Mouse (Mus musculus): Measurements from ENCODE around the gene Rps19bp1. TPM values are rescaled to one million over a fixed set of nuclear protein-coding genes. Genes with fewer than 3 reads are reported as not detected.

Gene Rps19bp1
- 14.4 and 15.6 TPM in 2 replicates for polyA plus RNA-seq (2012; rRNA removed)

DNA sequence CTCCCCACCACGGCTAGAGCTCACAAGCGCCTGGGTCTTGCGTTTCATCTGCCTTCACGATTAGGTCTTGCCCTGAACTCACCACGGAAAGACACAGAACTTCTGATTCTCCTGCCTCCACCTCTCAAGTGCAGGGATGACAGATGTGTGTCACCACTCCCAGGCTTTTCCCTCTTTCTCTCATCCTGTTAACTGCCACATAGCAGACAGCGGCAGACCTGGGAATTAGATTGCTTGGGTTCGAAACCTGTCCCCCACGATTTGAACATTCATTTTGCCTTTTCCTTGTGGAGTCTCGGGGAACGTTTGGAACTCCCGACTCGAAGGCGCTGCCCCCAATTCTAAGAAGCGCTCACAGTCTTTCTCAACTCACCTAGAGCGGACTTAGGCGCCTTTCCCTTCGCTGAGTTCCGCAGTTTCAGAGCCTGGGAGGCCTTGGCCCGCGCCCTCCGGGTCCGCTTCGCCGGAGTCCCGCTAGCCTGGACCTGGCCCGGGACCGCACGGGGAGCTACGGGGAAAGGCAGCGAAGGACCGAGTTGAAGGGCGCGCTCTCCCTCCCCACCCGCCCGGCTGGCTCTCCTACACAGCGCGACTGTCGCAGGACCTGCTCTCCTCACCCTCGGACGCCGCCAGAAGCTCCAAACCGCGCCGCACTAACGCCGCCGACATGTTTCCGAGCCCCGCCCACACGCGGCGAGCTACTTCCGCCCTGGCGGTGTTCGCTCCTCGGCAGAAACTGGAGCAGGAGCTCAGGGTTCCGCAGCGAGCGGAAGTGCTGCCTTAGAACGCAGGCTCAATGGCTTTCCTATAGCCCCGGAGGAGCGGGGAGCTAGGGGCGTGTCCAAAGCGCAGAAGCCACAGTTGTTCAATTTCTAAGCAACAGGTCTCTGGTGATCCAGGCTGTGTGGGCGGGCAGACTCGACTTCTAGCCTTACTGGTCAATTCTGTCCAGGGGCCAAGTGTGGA, at the start of gene Rps19bp1:
Rps19bp1 (minus strand) TSS at position 706 of the 966 bp plus-strand sequence.
- DNase-seq = peak; percentile 86
- Histone ChIP-seq H3K4me3 (replicated peaks; ENCODE audit: extremely low read depth, low read depth, low read length) (peak within 1 kb of the TSS; percentile 79), H3K4me1 (ENCODE audit: control insufficient read depth, insufficient read depth, low read length) (peaks cover 7% of the 10 kb centered on the region)
- WGBS = under 1% methylated on average over 63 of the region's 66 CpGs
- TF ChIP-seq POLR2A (IDR thresholded peaks at IDR 0.05; ENCODE audit: borderline replicate concordance, extremely low read depth, low read depth, low read length) (peak; percentile 60; the same call in 1 of the 2 replicates), CTCF (IDR thresholded peaks at IDR 0.05; ENCODE audit: insufficient read depth, low read length) (no peak)

DNA sequence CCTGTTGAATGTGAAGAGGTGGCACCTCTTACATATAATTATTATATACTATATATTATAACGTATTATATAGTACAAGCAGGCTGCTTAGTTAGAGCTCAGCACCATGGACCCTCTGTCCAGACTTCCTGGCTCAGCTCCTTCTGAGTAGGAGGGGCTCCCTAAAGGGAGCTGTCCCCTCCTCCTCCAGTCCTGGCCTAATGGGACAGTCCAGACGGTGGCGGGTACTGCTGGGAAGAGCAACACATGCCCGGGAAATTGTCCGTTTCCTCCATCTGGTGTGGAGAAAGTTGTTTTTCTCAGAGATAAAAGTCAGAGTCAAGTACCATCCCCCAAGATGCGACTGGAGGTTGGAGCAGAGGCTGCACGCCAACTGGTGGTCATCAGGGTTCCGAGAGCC, 42.0 kb upstream of the Rps19bp1 start:
- WGBS = 30% methylated on average over 8 of the region's 8 CpGs
- no peak for TF ChIP-seq CTCF (IDR thresholded peaks at IDR 0.05; ENCODE audit: insufficient read depth, low read length)
- TF ChIP-seq POLR2A (IDR thresholded peaks at IDR 0.05; ENCODE audit: borderline replicate concordance, extremely low read depth, low read depth, low read length) = no peak
- no peaks in the 10 kb centered on the region for H3K4me1 ChIP-seq (ENCODE audit: control insufficient read depth, insufficient read depth, low read length)
- DNase-seq = no peak
- no peak overlapping the region for H3K4me3 ChIP-seq (replicated peaks; ENCODE audit: extremely low read depth, low read depth, low read length)

DNA sequence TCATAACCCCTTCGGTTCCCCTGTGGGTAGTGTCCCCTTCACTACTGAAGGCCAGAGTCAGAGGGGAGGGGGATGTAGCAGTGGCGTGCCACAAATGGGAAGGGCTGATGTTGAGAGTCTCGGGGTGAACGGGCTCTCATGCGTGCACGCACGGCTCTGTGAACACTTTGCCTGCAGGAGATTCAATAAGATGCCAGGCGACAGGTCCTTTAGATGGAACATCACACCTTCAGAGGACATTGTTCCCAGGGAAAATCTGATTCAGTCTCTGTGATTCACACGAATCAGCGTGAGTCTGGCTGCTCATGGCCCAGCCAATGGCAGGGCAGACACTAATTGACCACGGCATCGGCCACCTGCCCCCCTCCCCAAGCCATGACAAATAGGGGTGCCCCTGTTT, 40.1 kb upstream of the Rps19bp1 start:
- DNase-seq = no peak
- no peaks in the 10 kb centered on the region for H3K4me1 ChIP-seq (ENCODE audit: control insufficient read depth, insufficient read depth, low read length)
- no peak for TF ChIP-seq POLR2A (IDR thresholded peaks at IDR 0.05; ENCODE audit: borderline replicate concordance, extremely low read depth, low read depth, low read length)
- TF ChIP-seq CTCF (IDR thresholded peaks at IDR 0.05; ENCODE audit: insufficient read depth, low read length) = no peak
- H3K4me3 ChIP-seq (replicated peaks; ENCODE audit: extremely low read depth, low read depth, low read length) = no peak overlapping the region
- WGBS = 84% methylated on average over 12 of the region's 12 CpGs

DNA sequence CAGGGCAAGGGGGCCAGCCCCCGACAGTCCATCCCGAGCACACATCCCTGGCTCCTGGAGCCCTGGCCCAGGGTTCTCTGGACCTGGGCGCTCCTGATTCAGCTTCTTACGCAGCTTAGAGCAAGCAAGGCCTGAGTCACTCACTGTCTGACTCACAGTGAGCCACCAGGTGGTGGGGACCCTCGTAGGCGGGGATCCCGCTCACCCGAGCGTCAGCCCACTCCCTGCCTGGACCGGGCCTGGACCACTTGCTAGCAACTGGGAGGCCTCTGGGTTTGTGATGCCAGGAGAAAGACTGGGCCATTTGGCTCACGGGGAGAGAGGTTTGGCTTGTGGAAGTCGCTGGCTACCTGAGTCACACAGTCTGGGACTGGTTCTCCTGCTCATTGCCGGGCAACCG, 39.7 kb upstream of the Rps19bp1 start:
- TF ChIP-seq POLR2A (IDR thresholded peaks at IDR 0.05; ENCODE audit: borderline replicate concordance, extremely low read depth, low read depth, low read length) = no peak
- no peak for TF ChIP-seq CTCF (IDR thresholded peaks at IDR 0.05; ENCODE audit: insufficient read depth, low read length)
- Histone ChIP-seq H3K4me3 (replicated peaks; ENCODE audit: extremely low read depth, low read depth, low read length) (no peak overlapping the region), H3K4me1 (ENCODE audit: control insufficient read depth, insufficient read depth, low read length) (no peaks in the 10 kb centered on the region)
- DNase-seq = no peak
- 69% methylated on average over 14 of the region's 14 CpGs for WGBS

DNA sequence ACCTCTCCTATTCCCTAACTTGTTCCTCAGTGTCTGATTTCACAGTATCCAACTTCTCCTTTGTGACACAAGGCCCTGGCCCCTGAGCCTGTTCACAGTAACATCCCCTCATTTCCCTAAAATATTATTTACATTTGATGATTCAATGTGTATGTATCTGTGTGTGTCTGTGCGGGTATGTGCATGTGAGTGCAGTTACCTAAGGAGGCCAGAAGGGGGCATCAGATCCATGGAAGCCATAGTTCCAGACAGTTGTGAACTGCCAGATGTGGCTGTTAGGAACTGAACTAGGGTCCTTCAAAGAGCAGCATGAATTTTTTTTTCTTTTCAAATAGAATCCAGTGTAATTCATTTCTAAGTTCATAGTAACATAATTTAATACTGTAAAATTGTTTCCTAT, 33.0 kb upstream of the Rps19bp1 start:
- no peak for TF ChIP-seq CTCF (IDR thresholded peaks at IDR 0.05; ENCODE audit: insufficient read depth, low read length)
- TF ChIP-seq POLR2A (IDR thresholded peaks at IDR 0.05; ENCODE audit: borderline replicate concordance, extremely low read depth, low read depth, low read length) = no peak
- no peak for DNase-seq
- 100% methylated on average over 1 of the region's 1 CpGs for WGBS
- Histone ChIP-seq H3K4me1 (ENCODE audit: control insufficient read depth, insufficient read depth, low read length) (no peaks in the 10 kb centered on the region), H3K4me3 (replicated peaks; ENCODE audit: extremely low read depth, low read depth, low read length) (no peak overlapping the region)

DNA sequence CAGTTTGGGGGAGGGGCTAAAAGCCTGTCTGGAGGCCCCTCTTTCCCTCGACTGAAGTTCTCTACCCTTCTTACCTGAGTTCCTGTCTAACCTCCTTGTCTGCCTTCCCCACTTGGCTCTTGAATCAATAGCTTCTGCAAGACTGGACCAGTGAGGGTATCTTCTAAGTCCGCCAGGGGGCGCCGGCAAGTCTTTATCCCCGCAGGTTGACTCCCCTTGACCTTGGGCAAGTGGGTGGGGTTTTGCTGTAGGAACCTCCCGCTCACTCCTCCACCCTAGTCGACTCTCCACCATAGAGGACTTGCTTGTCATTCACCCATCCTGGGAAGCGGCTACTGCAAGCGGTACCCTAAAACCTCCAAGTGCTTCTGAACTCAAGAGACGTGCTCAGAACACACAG, 25.3 kb upstream of the Rps19bp1 start:
- Histone ChIP-seq H3K4me3 (replicated peaks; ENCODE audit: extremely low read depth, low read depth, low read length) (no peak overlapping the region), H3K4me1 (ENCODE audit: control insufficient read depth, insufficient read depth, low read length) (no peaks in the 10 kb centered on the region)
- WGBS = 10% methylated on average over 10 of the region's 10 CpGs
- no peak for TF ChIP-seq POLR2A (IDR thresholded peaks at IDR 0.05; ENCODE audit: borderline replicate concordance, extremely low read depth, low read depth, low read length)
- peak; percentile 58 for TF ChIP-seq CTCF (IDR thresholded peaks at IDR 0.05; ENCODE audit: insufficient read depth, low read length)
- peak; percentile 58 for DNase-seq

DNA sequence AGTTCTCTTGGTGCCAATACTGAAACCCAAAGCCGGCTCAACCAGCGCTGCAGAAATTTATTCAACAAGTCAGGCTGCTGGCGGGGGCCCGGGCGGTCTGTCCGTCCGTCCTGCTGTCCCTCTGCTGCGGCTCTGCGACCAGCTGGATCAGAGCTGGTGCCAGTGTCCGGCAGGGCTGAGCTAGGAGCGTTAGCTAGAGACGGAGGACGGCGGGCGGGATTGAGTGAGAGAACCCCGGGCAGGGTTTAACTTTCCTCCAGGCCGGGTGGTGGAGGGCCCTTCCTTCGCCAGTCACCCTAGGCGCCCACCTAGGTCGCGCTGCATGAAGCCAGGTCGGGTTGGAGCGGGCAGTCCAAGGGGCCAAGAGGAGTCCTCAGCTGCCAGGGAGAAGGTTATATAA, 23.9 kb upstream of the Rps19bp1 start:
- H3K4me1 ChIP-seq (ENCODE audit: control insufficient read depth, insufficient read depth, low read length) = no peaks in the 10 kb centered on the region
- no peak overlapping the region for H3K4me3 ChIP-seq (replicated peaks; ENCODE audit: extremely low read depth, low read depth, low read length)
- WGBS = 5% methylated on average over 23 of the region's 23 CpGs

DNA sequence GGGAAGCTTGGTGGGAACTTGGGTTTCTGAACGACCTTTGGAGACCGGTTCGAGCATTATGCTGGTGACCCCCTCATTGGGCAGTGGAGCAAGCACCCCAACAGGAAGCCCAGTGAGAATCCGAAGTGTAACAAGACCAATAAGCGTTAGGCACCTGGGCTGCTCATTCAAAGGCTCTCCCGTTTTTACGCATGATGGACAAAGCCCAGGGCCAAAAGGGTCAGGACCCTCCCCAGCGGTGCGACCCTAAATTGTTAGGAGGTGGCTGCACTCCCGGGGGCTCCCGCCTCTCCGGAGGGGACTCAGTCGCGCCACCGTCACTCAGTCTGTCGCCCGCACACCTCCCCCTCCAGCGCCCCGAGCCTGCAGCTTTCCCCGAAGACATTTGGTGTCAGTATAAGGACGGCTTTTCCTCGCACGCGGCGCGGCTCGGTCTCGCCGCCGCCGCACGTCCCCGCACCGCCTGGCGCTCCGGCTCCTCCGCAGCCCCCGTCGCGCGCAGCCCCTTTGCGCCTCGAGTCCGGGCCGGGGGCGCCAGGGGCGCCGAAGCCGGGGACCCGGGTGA, 22.8 kb upstream of the Rps19bp1 start, which contains the start of gene Cacna1i:
Cacna1i (plus strand) TSS at position 388 of the 565 bp plus-strand sequence.
- 1% methylated on average over 50 of the region's 50 CpGs for WGBS
- no peak within 1 kb of the TSS for H3K4me3 ChIP-seq (replicated peaks; ENCODE audit: extremely low read depth, low read depth, low read length)
- TF ChIP-seq POLR2A (IDR thresholded peaks at IDR 0.05; ENCODE audit: borderline replicate concordance, extremely low read depth, low read depth, low read length) (no peak), CTCF (IDR thresholded peaks at IDR 0.05; ENCODE audit: insufficient read depth, low read length) (no peak)
- no peaks in the 10 kb centered on the region for H3K4me1 ChIP-seq (ENCODE audit: control insufficient read depth, insufficient read depth, low read length)
- DNase-seq = no peak

More for the DNA sequence above, 23.9 kb upstream of the Rps19bp1 start:
- DNase-seq = no peak
- TF ChIP-seq CTCF (IDR thresholded peaks at IDR 0.05; ENCODE audit: insufficient read depth, low read length) (no peak), POLR2A (IDR thresholded peaks at IDR 0.05; ENCODE audit: borderline replicate concordance, extremely low read depth, low read depth, low read length) (no peak)

DNA sequence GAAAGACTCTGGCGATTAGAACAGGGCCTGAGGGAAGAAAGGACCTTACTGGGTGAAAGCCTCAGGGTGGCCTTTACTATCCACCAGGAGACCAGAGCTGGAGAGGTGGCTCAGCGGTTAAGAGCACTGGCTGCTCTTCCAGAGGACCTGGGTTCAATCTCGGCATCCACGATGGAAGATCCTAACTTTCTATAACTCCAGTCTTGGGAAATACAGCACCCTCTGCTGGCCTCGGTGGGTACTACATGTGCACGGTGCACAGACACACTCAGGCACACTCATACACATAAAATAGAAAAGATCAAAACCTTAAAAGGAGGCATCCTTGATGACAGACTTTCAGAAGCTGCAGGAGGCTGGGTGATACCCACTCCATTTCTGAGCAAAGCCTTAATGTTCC, 16.5 kb upstream of the Rps19bp1 start:
- H3K4me1 ChIP-seq (ENCODE audit: control insufficient read depth, insufficient read depth, low read length) = no peaks in the 10 kb centered on the region
- no peak for TF ChIP-seq POLR2A (IDR thresholded peaks at IDR 0.05; ENCODE audit: borderline replicate concordance, extremely low read depth, low read depth, low read length)
- TF ChIP-seq CTCF (IDR thresholded peaks at IDR 0.05; ENCODE audit: insufficient read depth, low read length) = peak; percentile 86
- DNase-seq = peak; percentile 30
- 20% methylated on average over 6 of the region's 6 CpGs for WGBS
- no peak overlapping the region for H3K4me3 ChIP-seq (replicated peaks; ENCODE audit: extremely low read depth, low read depth, low read length)

Data from lung, adult 2 months (tissue).